Mouse (Mus musculus) cerebellum, postnatal 4 days (tissue): ENCODE results near the gene Tpcn1.
A peak's percentile ranks its signal among the peaks of the same experiment; 100 is the strongest.

ENCODE experiments used
- DNase-seq, 2 experiments: peaks; one replicate each; pipeline ENCODE4 v3.0.0; 2022; ENCODE audit warnings: low spot score in 2 of 2, mixed read lengths in 1 of 2

The Tpcn1 gene

DNA sequence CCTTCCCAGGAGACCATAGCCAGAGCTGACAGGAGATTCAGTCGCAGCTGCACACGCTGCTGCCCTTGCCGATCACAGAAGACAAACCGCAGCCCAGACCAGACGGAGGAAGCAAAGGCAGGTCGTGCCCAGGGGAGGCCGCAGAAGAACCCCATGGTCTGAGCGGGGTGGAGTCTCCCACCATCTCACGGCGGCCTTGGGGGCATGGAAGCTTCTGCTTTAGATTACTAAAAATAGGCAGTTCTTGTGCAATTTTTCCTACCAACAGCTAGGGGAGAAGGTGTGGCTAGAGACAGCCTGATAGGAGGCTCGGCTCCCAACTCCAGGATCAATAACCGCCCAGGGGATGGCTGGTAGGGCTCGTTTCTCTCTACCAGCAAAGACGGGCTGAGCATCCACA, 29.7 kb downstream of the Tpcn1 start:
- no peak for DNase-seq

GRCm38 (mm10) chr5:120558041-120558440, 30.4 kb downstream of the Tpcn1 start:
- no peak for DNase-seq

- no peak for DNase-seq
These were observed 32.6 kb downstream of the Tpcn1 start for GRCm38 (mm10) chr5:120555871-120556270.

GRCm38 (mm10) chr5:120550673-120551072, 37.8 kb downstream of the Tpcn1 start:
- DNase-seq: no peak

DNA sequence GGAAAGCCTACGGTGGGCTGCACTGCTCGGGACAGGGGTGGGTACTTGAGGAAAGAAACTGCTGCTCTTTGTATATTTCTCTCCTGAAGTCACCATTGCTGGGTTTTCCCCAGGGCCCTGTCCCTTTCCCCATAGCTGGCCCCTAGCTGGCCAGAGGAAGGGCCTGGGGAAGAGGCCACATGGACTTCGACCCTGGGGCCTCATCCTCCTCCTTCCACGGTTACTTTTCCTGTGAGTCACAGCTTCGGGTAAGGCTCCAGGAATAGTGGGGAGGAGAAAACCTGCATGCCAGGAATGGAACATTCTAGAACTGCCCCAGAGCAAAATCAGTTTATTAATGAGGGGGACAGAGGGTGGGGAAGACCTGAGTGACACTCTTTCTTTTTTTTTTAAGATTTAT, 38.3 kb downstream of the Tpcn1 start:
- DNase-seq: no peak

- no peak for DNase-seq
These were observed 40.1 kb downstream of the Tpcn1 start for GRCm38 (mm10) chr5:120548236-120548850.

- no peak for DNase-seq
These were observed 51.8 kb downstream of the Tpcn1 start for GRCm38 (mm10) chr5:120536632-120537031.

DNA sequence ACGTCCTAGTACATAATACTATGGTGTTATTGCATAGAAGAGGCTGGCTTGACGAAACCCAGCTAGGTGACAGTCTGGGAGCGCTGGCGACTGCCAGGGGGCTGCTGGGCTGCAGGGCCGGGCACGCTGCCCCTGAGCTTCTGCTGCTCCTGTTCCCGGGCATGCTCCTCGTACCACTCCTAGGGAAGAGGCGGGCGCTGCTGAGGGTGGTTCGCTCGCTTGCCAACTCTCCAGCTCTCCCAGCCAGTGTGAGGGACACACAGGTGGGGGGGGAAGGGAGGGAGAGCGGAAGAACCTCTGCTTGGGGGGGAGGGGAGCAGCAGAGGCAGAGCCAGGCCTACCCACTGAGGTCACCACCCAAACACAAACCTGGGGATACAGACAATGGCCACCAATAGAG, 52.4 kb downstream of the Tpcn1 start:
- peak in 1 of 2 experiments; percentile 62 for DNase-seq

GRCm38 (mm10) chr5:120534686-120535075, 53.8 kb downstream of the Tpcn1 start:
- no peak for DNase-seq

- DNase-seq: no peak
These were observed 54.3 kb downstream of the Tpcn1 start for GRCm38 (mm10) chr5:120534071-120534685.

DNA sequence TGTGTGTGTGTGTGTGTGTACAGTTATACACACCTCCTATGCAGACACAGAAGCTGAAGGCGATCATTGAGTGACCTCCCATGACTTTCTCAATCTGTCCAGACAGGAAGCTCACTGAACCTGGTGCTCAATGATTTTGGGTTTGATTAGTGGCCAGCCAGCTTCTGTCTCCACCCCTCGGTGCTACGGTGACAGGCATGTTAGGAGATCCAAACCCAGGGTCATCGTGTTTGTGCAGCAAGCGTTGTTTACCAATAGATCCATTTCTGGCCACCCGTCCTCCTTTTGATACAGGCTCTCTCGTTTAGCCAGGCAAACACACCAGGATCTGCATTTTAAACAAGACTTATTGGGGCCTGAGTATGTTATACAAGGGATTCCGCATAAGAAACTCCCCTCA, 56.8 kb downstream of the Tpcn1 start:
- DNase-seq: no peak

- DNase-seq: no peak
These were observed 61.0 kb downstream of the Tpcn1 start for GRCm38 (mm10) chr5:120527296-120527964.

DNA sequence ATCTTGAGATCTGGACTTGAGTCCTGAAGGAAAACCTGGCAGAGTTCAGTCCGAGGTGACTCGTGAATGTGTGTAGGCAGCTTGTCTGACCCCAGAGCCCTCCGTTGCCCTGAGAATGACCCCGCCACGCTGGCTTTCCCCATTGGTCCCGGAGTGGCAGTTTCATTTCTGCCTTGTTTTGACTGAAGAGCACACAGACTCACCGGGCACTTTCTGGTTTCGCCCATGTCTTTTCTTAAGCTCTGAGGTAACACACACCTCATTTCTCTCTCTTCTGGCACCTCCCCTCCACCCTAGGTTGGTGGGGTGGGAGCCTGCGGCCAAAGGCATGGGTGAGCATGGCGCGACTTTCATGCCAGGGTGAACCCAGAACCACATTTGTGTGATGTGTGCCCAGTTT, 62.2 kb downstream of the Tpcn1 start:
- no peak for DNase-seq

DNA sequence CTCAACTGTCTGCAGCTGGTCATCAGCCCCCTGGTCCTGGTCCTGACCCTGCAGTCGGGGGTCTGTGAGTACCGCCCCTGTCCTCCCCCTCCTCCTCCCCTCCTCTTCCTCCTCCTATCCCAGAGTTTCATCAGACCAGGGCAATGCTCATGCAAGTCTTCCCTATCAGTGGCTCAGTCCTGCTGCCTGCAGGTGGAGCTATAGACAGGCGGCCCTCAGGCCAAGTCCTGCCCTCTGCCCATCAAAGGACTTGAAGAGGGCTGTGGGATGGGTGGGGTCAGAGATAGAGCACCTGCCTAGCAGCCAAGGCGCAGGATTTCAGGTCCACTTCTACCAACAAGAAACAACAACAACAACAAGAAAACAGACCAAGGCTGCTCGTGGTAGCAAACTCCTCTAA, 62.7 kb downstream of the Tpcn1 start:
- DNase-seq: no peak

GRCm38 (mm10) chr5:120524736-120525135, 63.7 kb downstream of the Tpcn1 start:
- no peak for DNase-seq

GRCm38 (mm10) chr5:120522649-120523048, 65.8 kb downstream of the Tpcn1 start:
- DNase-seq: no peak

DNA sequence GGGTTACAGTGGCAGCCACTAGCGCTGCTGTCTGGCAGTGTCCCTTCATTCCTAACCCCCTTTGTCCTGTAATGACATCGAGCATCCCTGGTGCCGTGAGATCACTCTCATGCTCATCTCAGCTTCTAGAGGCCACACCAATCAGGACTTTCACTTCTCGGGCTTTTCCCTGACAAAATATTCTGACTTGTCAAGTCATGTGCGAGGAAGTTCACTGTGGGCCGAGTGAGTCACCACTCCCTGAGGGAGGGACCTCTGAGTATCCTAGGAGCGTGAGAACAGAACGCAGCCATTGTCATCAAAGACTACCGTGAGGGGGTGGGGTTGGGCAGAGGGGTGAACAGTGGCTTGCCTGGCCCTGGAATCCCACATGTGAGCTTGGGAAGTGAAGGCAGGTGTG, 70.9 kb downstream of the Tpcn1 start:
- no peak for DNase-seq

GRCm38 (mm10) chr5:120516221-120516984, 72.1 kb downstream of the Tpcn1 start:
- no peak for DNase-seq

GRCm38 (mm10) chr5:120515451-120515850, 73.0 kb downstream of the Tpcn1 start:
- DNase-seq: no peak

GRCm38 (mm10) chr5:120514754-120515153, 73.7 kb downstream of the Tpcn1 start:
- no peak for DNase-seq

GRCm38 (mm10) chr5:120514031-120514677, 74.3 kb downstream of the Tpcn1 start:
- DNase-seq: no peak
